Mouse (Mus musculus) skeletal muscle tissue, postnatal 0 days (tissue): ENCODE data around the gene Inka1. TPM values are rescaled to one million over a fixed set of nuclear protein-coding genes. Genes with fewer than 3 reads are reported as not detected.

Experiments used
- polyA plus RNA-seq: library from polyadenylated mRNA; unstranded; fragments of >200 nt; fragmentation: Nextera tagmentation; extraction: Ambion mirVana; gene quantifications from 2 replicates; pipeline ENCODE4 v1.2.1, GENCODE M21; 2015

Inka1 gene
- 31.7 and 41.4 TPM in 2 replicates for polyA plus RNA-seq

DNA sequence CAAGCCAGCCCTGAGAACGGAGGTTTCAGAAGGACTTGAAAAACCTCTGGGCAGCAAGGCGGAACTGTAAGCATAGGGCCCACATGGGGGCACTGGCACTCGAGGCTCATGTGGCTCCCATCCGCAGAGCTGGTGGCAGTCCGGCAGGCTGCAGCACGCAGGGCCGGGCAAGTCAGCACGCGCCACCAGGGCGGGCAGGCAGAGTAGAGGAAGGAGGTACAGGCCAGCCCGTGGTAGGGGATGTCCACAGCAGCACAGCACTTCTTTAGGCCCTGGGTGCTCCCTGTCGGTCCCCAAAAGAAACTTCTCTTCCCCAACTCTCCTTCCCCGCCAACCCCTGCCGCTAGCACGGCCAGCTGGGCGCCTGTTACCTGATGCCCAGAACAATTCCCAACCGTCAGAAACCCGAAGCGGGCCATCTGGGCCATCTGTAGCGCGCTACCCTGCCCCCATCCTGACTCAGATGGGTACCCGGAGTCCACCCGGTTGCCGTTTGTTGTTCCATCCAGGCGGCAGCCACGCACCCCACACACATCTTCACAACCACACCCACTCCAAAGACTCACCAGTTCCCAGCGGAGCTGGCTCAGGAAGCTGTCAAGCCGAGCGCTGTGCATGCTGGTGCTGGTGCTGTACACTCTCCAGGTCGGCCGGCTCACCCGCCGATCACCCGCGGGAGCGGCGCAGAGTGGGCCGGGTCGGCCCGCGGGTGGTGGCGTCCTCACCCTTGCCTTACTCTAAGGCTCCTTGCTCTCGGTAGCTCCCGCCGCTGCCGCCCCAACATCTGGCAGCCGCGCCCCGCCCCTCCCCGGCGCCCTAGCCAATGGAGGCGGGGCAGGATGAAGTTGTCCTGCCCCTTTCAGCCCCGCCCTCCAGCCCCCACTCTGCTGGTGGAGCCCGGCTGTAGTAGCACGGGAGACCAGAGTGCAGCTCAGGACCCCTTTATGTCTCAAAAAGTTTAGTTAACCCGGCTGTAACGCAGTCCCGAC, at the start of gene Inka1:
Gene Inka1 (minus strand): TSS at position 749 of the 989 bp plus-strand sequence.

DNA sequence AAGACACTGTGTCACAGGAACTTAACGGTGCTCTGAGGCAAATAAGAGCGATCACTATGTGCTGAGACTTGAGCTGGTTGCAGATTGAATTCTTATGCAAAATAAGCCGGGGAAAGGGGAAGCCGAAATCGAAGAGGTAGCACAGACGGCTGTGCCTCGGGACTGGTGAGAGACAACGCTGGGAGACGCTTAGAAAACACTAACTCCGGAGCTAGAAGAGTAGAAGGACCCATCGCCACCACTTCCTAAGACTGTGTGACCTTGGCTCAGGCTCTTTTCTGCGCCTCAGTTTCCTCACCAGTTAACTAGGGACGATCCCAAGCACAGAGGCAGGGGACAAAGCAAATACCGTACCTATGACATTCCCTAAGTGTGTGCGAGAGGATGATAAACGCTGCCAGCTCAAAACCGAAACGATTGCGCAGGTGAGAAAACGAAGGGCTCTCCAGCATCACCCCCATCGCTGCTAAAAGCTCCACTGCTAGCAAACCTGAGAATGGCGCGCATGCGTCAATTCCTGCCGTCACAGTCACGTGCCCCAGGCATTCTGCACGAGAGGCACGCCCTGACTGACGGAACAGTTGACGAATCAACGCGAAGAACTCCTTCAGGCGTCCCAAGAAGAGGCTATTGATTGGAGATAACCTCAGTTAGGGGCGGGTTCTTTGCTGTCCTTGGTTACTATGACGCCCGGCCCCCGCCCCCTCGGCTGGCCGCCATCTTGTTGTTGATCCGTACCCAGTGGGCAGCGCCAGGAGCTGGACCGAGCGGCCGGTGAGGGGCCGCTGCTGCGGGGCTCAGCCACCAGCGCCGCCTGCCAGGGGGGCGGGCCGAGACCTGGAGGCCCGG, 16.5 kb upstream of the Inka1 start, which contains the start of gene Ip6k1:
Gene Ip6k1 (plus strand): TSS at position 580 of the 849 bp plus-strand sequence.

DNA sequence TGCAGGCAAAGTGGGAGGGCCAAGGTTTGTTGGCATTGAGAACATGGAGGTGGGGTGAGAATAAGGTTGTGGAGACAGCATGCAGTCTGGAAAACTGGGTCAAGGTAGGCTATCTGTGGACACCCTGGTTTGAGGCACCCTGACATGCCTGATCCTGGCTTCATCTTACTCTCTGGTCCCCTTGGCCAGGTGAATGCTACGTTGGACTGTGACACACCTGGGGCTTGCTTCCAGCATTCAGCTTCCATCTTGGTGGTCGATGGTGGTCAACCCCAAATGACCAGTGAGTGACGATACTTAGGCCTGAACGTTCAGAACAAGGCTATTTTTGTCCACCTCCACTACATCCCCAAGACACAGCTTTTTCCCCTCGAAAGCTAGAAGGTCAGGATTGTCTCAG, 10.4 kb upstream of the Inka1 start, which contains the start of gene Gm20662:
Gene Gm20662 (plus strand): TSS at position 301 of the 400 bp plus-strand sequence.

DNA sequence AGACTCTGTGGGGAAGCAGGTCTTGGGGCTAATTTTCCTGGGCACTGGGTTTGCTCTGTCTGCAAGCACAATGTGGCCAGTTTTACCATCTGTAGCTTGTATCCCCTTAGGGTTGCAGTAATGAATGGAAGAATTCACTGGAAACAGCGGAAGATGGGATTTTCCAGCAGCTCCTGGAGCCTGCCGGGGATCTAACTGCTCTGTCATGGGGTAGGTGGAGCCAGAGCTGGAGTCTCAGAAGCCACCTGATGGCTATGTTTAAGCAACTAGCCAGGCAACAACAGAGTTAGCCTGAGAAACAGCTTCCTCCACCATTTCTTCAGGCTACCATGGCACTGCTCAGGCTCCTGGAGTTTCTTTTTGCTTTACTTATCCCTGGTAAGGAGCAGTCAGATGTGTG, 6.5 kb upstream of the Inka1 start, which contains the start of gene Cdhr4:
Gene Cdhr4 (plus strand): TSS at position 301 of the 400 bp plus-strand sequence.

DNA sequence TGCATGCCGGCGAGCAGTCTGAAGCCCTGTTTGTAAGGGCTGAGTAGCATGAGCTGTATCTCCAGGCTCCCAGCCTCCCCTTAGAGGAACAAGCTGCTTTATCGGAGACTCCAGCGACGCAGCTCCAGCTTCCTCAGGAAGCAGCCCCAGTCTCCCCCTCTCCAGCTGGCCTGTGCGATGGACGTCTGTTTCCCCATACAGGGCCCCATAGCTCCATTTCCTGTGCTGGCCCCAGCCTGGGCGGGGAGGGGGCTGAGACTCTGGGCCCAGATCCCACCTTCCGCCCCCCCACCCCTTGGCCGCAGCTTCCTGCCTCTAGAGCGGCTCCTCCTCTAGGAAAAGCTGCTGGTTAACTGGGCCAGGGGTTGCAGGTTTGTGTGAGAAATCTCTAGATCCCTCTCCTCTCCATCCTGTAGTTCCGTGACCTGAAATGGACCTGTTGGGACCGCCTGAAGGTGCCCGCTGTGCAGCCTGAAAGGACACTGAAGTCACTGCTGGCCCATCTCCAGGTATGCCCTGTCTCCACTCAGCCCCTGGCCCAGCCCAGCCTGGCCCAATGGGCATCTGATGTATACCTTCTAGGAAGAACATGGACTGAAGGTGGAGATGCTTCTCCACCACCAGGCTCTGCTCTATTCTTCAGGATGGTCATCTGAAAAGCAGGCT, 2.9 kb downstream of the Inka1 start, which contains the start of gene Gm20661:
Gene Gm20661 (plus strand): TSS at position 378 of the 666 bp plus-strand sequence.

DNA sequence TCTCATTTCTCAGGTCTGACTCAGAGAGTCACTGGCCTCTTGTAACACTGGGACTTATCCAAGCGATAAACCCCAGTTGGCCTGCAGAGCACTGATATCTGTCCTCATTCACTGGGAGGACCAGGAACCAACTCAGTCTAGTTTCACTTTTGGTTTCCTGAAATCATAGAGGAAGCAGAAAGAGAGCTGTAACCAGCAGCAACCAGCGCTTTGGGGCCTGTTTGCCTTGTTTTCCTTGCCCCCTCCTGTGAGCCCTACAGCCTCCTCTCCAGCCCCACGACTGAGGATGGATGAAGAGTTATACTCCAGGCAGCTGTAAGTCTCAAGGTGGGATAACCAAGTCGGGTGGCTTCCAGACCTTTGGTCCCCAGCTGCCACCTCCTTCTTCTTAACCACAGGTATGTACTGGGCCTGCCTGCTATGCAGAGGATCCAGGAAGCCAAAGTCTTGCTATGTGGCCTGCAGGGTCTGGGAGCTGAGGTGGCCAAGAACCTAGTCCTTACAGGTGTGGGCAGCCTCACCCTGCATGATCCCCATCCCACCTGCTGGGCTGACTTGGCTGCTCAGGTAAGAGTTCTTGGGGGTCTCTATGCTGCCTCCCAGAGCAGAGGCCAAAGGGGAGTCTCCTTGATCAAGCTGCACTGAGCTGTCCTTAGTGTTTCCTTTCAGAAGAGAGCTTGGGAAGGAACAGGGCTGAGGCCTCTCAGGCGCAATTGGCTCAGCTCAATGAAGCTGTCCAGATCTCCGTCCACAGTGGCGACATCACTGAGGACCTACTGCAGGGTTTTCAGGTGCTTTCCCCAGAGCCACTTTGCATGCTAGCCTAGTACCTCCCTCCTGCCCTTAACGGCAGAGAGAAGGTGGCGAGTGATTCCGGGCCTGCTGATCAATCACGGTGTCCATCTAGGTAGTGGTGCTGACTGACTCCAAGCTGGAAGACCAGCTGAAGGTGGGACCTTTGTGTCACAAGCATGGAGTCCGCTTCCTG, 10.0 kb downstream of the Inka1 start, which contains the start of gene Uba7:
Gene Uba7 (plus strand): TSS at position 107 of the 988 bp plus-strand sequence.

DNA sequence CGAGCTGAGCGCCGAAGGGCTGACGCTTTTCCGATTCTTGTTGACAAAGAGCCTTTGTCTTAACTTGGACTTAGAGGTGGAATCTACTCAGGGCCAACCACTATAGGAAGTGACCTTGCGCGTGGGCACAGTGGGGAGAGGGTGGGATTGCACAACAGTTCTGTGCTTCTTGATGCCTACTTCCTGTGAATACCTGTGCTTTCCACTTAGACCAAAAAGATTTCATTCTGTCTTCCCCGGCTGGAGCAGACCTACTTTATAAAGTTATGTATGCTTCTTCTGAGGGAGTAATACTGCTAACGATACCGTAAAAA, 35.8 kb downstream of the Inka1 start, which contains the start of gene Traip:
Gene Traip (plus strand): TSS at position 215 of the 314 bp plus-strand sequence.

DNA sequence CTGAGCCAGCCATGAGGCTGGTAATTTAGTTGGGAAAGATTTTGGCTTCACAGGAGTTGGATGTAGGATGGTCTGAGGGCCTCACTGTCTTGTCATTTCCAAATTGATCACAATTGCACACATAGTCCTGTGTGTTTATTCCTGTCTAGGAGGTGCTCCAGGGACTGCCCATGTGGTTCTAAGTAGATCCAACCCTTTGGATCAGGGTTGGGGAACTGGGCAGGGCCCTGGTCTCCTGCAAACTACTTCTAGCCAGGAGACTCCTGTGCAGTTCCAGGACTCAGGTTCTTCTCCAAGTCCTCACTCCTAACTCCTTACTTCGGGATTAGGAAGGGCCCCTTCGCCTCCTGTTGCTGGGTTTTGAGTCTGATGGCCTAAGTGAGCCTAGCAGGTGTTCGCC, 50.3 kb downstream of the Inka1 start, which contains the start of gene Camkv:
Gene Camkv (plus strand): TSS at position 301 of the 400 bp plus-strand sequence.

Other genes starting within 250 kb of the Inka1 start
- gene Rbm5, start 214.9 kb downstream of the Inka1 start, polyA plus RNA-seq = 66.5 and 71.1 TPM in 2 replicates
- gene Rbm6, start 112.6 kb downstream of the Inka1 start, polyA plus RNA-seq = 24.1 and 26.4 TPM in 2 replicates
- gene Mon1a, start 97.7 kb downstream of the Inka1 start, polyA plus RNA-seq = 5.9 and 6.6 TPM in 2 replicates
- gene Mst1r, start 79.0 kb downstream of the Inka1 start, polyA plus RNA-seq = 2.4 and 3.3 TPM in 2 replicates
- not detected in 2 replicates for gene Actl11, start 57.4 kb downstream of the Inka1 start, polyA plus RNA-seq
- gene Camkv, start 50.2 kb downstream of the Inka1 start, polyA plus RNA-seq = 0.43 and 0.68 TPM in 2 replicates
- gene Traip, start 35.7 kb downstream of the Inka1 start, polyA plus RNA-seq = 3.4 and 4.0 TPM in 2 replicates
- gene Uba7, start 10.4 kb downstream of the Inka1 start, polyA plus RNA-seq = 16.0 and 16.9 TPM in 2 replicates
- gene Gm20661, start 2.8 kb downstream of the Inka1 start, polyA plus RNA-seq = 0.50 and 0.72 TPM in 2 replicates
- 1.4 and 1.7 TPM in 2 replicates for gene Cdhr4, start 6.6 kb upstream of the Inka1 start, polyA plus RNA-seq
- not detected in 2 replicates for gene Gm20662, start 10.5 kb upstream of the Inka1 start, polyA plus RNA-seq
- 23.7 and 26.7 TPM in 2 replicates for gene Ip6k1, start 16.6 kb upstream of the Inka1 start, polyA plus RNA-seq
- gene Gmppb, start 63.4 kb upstream of the Inka1 start, polyA plus RNA-seq = 14.2 and 16.8 TPM in 2 replicates
- 0.86 and 1.2 TPM in 2 replicates for gene Amigo3, start 67.3 kb upstream of the Inka1 start, polyA plus RNA-seq
- gene Mst1, start 94.6 kb upstream of the Inka1 start, polyA plus RNA-seq = 0.19 and 0.44 TPM in 2 replicates
- gene Rnf123, start 97.5 kb upstream of the Inka1 start, polyA plus RNA-seq = 24.1 and 31.9 TPM in 2 replicates
- gene Apeh, start 108.7 kb upstream of the Inka1 start, polyA plus RNA-seq = 25.7 and 28.6 TPM in 2 replicates
- 0.12 and 0.13 TPM in 2 replicates for gene Bsn, start 204.5 kb upstream of the Inka1 start, polyA plus RNA-seq